ENCODE assay signal across 30 mouse cellular contexts in the genomic region with DNA sequence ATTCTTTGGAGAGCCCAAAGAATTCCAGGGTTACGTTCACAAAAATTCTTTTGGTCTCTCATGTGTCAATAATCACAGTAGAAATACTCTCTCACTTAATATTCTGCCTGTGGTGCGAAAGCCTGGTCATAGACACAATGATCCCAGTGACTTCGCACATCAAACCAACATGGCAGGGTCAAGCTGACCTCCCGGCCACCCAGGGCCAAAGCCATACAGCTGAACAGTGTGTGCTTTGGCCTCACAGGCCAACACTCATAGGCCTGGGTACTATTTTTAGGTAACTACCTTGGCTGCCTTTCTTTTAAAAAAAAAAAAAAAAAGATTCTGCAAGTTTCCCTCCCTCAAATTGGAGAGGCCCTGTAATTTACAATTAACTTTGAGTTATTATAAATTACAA. TPM values are rescaled to one million over a fixed set of nuclear protein-coding genes. Genes with fewer than 3 reads are reported as not detected.
DNase-seq lines count a peak whose midpoint lies in the region; ATAC-seq lines count a peak whose summit lies in the region.
"Had no signal": no experiment of that assay in that cellular context is flagged by ENCODE, and none has a peak within 500 bp of the region (broad histone marks: within the 10 kb centered on the region; RNA-seq: fewer than 3 reads in every experiment).

No protein-coding gene starts in this region.

- 77% methylated on average over 4 of the region's 4 CpGs for WGBS in heart, embryonic 11.5 days (ENCODE audit: insufficient replicate concordance)
- WGBS in heart, embryonic 12.5 days: 76% methylated on average over 4 of the region's 4 CpGs
- 95% methylated on average over 4 of the region's 4 CpGs for WGBS in macrophage (ENCODE audit: missing documents)
- WGBS in midbrain, embryonic 14.5 days: 86% methylated on average over 4 of the region's 4 CpGs

- H3K4me2 ChIP-seq in heart, embryonic 11.5 days: no peak overlapping the region
- no peak overlapping the region for H3K4me2 ChIP-seq in heart, embryonic 12.5 days
- no peak overlapping the region for H3K4me2 ChIP-seq in midbrain, embryonic 14.5 days (ENCODE audit: low read length)
- H3K4me2 ChIP-seq: embryonic facial prominence, embryonic 13.5 days; forebrain, embryonic 13.5 days; kidney, embryonic 15.5 days; liver, embryonic 15.5 days; lung, embryonic 15.5 days; neural tube, embryonic 13.5 days had no signal

- H3K4me3 ChIP-seq in heart, embryonic 11.5 days (ENCODE audit: low read depth, low read length): no peak overlapping the region
- no peak overlapping the region for H3K4me3 ChIP-seq in heart, embryonic 12.5 days
- no peak overlapping the region for H3K4me3 ChIP-seq in macrophage (ENCODE audit: inconsistent target)
- no peak overlapping the region for H3K4me3 ChIP-seq in midbrain, embryonic 14.5 days (replicated peaks; ENCODE audit: low read depth, low read length)
- H3K4me3 ChIP-seq: embryonic facial prominence, embryonic 13.5 days; erythroblast, embryonic 14.5 days; forebrain, embryonic 13.5 days; kidney, embryonic 15.5 days; liver, embryonic 15.5 days; lung, embryonic 15.5 days; myocyte; neural tube, embryonic 13.5 days had no signal

- peaks cover 6% of the 10 kb centered on the region for H3K36me3 ChIP-seq in heart, embryonic 11.5 days (ENCODE audit: control insufficient read depth, insufficient read depth, low read length)
- peaks cover 50% of the 10 kb centered on the region for H3K36me3 ChIP-seq in heart, embryonic 12.5 days
- H3K36me3 ChIP-seq in macrophage (ENCODE audit: inconsistent target): peaks cover 41% of the 10 kb centered on the region
- H3K36me3 ChIP-seq in midbrain, embryonic 14.5 days (ENCODE audit: control insufficient read depth, insufficient read depth, low read length): peaks cover 61% of the 10 kb centered on the region

- H3K27me3 ChIP-seq in heart, embryonic 11.5 days (ENCODE audit: control insufficient read depth, insufficient read depth, low read length): no peaks in the 10 kb centered on the region
- no peaks in the 10 kb centered on the region for H3K27me3 ChIP-seq in heart, embryonic 12.5 days (replicated peaks)
- H3K27me3 ChIP-seq in midbrain, embryonic 14.5 days (ENCODE audit: control insufficient read depth, insufficient read depth, low read length): no peaks in the 10 kb centered on the region
- H3K27me3 ChIP-seq: CH12.LX; embryonic facial prominence, embryonic 13.5 days; forebrain, embryonic 13.5 days; kidney, embryonic 15.5 days; liver, embryonic 15.5 days; lung, embryonic 15.5 days; neural tube, embryonic 13.5 days had no signal

- ATAC-seq in heart, embryonic 11.5 days (replicated peaks; ENCODE audit: insufficient number of reproducible peaks, low FRiP score, low TSS enrichment): no peak
- no peak for ATAC-seq in heart, embryonic 12.5 days (ENCODE audit: insufficient number of reproducible peaks, low FRiP score)
- ATAC-seq in midbrain, embryonic 14.5 days (ENCODE audit: low FRiP score, low TSS enrichment): no peak
- ATAC-seq: forebrain, embryonic 13.5 days; midbrain, embryonic 16.5 days had no signal

- no peak overlapping the region for H3K9ac ChIP-seq in heart, embryonic 11.5 days (ENCODE audit: low read depth, low read length)
- H3K9ac ChIP-seq in heart, embryonic 12.5 days: no peak overlapping the region
- no peak overlapping the region for H3K9ac ChIP-seq in midbrain, embryonic 14.5 days (replicated peaks; ENCODE audit: low read length)
- H3K9ac ChIP-seq: embryonic facial prominence, embryonic 13.5 days; forebrain, embryonic 13.5 days; kidney, embryonic 15.5 days; liver, embryonic 15.5 days; lung, embryonic 15.5 days; neural tube, embryonic 13.5 days had no signal

- H3K4me1 ChIP-seq in heart, embryonic 11.5 days (ENCODE audit: control insufficient read depth, insufficient read depth, low read length): peaks cover 7% of the 10 kb centered on the region
- H3K4me1 ChIP-seq in heart, embryonic 12.5 days (replicated peaks): peaks cover 13% of the 10 kb centered on the region
- no peaks in the 10 kb centered on the region for H3K4me1 ChIP-seq in midbrain, embryonic 14.5 days (ENCODE audit: control insufficient read depth, insufficient read depth, low read length)
- H3K4me1 ChIP-seq: embryonic facial prominence, embryonic 13.5 days; forebrain, embryonic 13.5 days; kidney, embryonic 15.5 days; liver, embryonic 15.5 days; lung, embryonic 15.5 days; neural tube, embryonic 13.5 days had no signal

- no peaks in the 10 kb centered on the region for H3K9me3 ChIP-seq in heart, embryonic 11.5 days (replicated peaks; ENCODE audit: control insufficient read depth, low read length)
- H3K9me3 ChIP-seq in heart, embryonic 12.5 days (replicated peaks): no peaks in the 10 kb centered on the region
- no peaks in the 10 kb centered on the region for H3K9me3 ChIP-seq in midbrain, embryonic 14.5 days (ENCODE audit: control insufficient read depth, low read length)
- H3K9me3 ChIP-seq: embryonic facial prominence, embryonic 13.5 days; forebrain, embryonic 13.5 days; G1E; kidney, embryonic 15.5 days; liver, embryonic 15.5 days; lung, embryonic 15.5 days; neural tube, embryonic 13.5 days had no signal

- H3K27ac ChIP-seq in heart, embryonic 11.5 days (ENCODE audit: low read depth, low read length): no peak overlapping the region
- H3K27ac ChIP-seq in heart, embryonic 12.5 days (ENCODE audit: poor library complexity, severe bottlenecking): 0 out of 2 replicates have a peak overlapping the region, but pooled peaks have one; percentile 47
- H3K27ac ChIP-seq in macrophage: peak overlapping the region; percentile 31
- no peak overlapping the region for H3K27ac ChIP-seq in midbrain, embryonic 14.5 days (replicated peaks; ENCODE audit: low read depth, low read length)
- H3K27ac ChIP-seq: embryonic facial prominence, embryonic 13.5 days; forebrain, embryonic 13.5 days; kidney, embryonic 15.5 days; liver, embryonic 15.5 days; lung, embryonic 15.5 days; neural tube, embryonic 13.5 days; stomach, postnatal 0 days had no signal

- peaks cover 67% of the 10 kb centered on the region for H3K79me2 ChIP-seq in macrophage (ENCODE audit: inconsistent target)

- DNase-seq in heart, adult 11 months: peak; percentile 95
- peak; percentile 57 for DNase-seq in ovary, postnatal 36 days (ENCODE audit: low spot score)
- DNase-seq in ovary, postnatal 10 days (ENCODE audit: low spot score): no peak
- DNase-seq in cerebellum, postnatal 4 days (ENCODE audit: low spot score in 2 of 2): no peak
- DNase-seq in midbrain, embryonic 14.5 days: no peak
- DNase-seq: adrenal gland, adult 2 months; B cell, adult 2 months; cerebellum, adult 2 months; cerebellum, postnatal 25 days; embryo, embryonic 11 days; kidney, adult 11 months; layer of hippocampus, adult 9-11 months; left cerebral cortex, postnatal 4 days; liver; lung, postnatal 36 days had no signal

RNA-seq across cellular contexts. Expression of a gene that starts 11.3 kb away (rescaled TPM):
- polyA plus RNA-seq in heart, embryonic 11.5 days (2014; fragmentation: Nextera tagmentation; extraction: Ambion mirVana): 267 and 301 TPM in 2 replicates
- polyA plus RNA-seq in heart, embryonic 12.5 days (2016; fragmentation: Nextera tagmentation; extraction: Ambion mirVana): 248 and 252 TPM in 2 replicates
- 100 to 1,000 TPM in 15 of 26 experiments, 10 to 100 TPM in 11; 61.1 to 189 (median 109) TPM for total RNA-seq in macrophage (2018; cell fraction: chromatin; rRNA removed)
- total RNA-seq in macrophage (2018; cell fraction: cytosol; rRNA removed): 100 to 1,000 TPM; 163 to 229 (median 186) TPM
- 100 to 1,000 TPM; 108 to 324 (median 192) TPM for total RNA-seq in macrophage (2018; cell fraction: nucleus; rRNA removed)
- polyA plus RNA-seq in macrophage (2018): 181 to 216 TPM (median 203 TPM) in 3 replicates
- polyA plus RNA-seq in midbrain, embryonic 14.5 days (2014; fragmentation: Nextera tagmentation; extraction: Ambion mirVana): 169 and 212 TPM in 2 replicates

Comparison
In these comparisons a context has a peak if more than half of its experiments do, and no peak if none do; other contexts are left out.
1. DNase-seq: peak in heart, adult 11 months (single experiment) and ovary, postnatal 36 days (single experiment); none in ovary, postnatal 10 days (single experiment), cerebellum, postnatal 4 days (0 of 2) and midbrain, embryonic 14.5 days (single experiment).
2. H3K27ac ChIP-seq: peak in heart, embryonic 12.5 days (single experiment) and macrophage (single experiment); none in heart, embryonic 11.5 days (single experiment) and midbrain, embryonic 14.5 days (single experiment).